Mouse (Mus musculus): Measurements from ENCODE around the gene Gm13420. TPM values are rescaled to one million over a fixed set of nuclear protein-coding genes. Genes with fewer than 3 reads are reported as not detected.
A peak's percentile ranks its signal among the peaks of the same experiment; 100 is the strongest.
"Not testable (repeated sequence)": the region's sequence is repeated elsewhere in the genome, so short reads cannot be mapped to it uniquely, and the experiment has no call there.

The Gm13420 gene
- polyA plus RNA-seq, 1 experiment from 2014 or later, result not detected

DNA sequence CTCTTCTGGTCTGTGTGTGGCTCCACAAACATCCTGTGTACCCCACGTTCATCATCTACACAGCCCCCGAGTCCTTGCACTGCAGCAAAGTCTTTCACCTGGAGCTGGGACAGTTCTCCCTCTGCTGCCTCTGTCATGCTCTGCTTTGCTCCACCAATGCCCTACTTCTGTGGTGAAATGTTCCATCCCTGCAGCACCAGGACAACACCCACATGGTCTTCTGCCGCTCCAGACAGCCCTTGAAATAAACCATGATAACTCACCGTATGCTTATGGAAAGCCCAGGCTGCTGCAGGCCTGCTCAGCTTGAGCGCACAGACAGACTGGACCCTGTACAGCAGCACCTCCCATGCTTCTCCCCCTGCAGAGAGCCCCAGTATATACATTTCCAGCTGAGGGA, 37.4 kb downstream of the Gm13420 start:
- H3K4me3 ChIP-seq (ENCODE audit: low read depth, low read length), result no peak overlapping the region
- H3K27ac ChIP-seq (ENCODE audit: low read depth, low read length), result 0 out of 2 replicates have a peak overlapping the region, but pooled peaks have one; percentile 22
- no peak for ATAC-seq (replicated peaks; ENCODE audit: insufficient number of reproducible peaks, low FRiP score, low TSS enrichment)
- H3K4me2 ChIP-seq, result no peak overlapping the region
- H3K9ac ChIP-seq (ENCODE audit: low read depth, low read length), result no peak overlapping the region
- peaks cover 32% of the 10 kb centered on the region for H3K4me1 ChIP-seq (ENCODE audit: control insufficient read depth, insufficient read depth, low read length)
- no peaks in the 10 kb centered on the region for H3K27me3 ChIP-seq (ENCODE audit: control insufficient read depth, insufficient read depth, low read length)
- 78% methylated on average over 5 of the region's 5 CpGs for WGBS (ENCODE audit: insufficient replicate concordance)
- H3K9me3 ChIP-seq (replicated peaks; ENCODE audit: control insufficient read depth, low read length), result no peaks in the 10 kb centered on the region
- peaks cover 5% of the 10 kb centered on the region; the same call in 1 of the 2 replicates for H3K36me3 ChIP-seq (ENCODE audit: control insufficient read depth, insufficient read depth, low read length)

DNA sequence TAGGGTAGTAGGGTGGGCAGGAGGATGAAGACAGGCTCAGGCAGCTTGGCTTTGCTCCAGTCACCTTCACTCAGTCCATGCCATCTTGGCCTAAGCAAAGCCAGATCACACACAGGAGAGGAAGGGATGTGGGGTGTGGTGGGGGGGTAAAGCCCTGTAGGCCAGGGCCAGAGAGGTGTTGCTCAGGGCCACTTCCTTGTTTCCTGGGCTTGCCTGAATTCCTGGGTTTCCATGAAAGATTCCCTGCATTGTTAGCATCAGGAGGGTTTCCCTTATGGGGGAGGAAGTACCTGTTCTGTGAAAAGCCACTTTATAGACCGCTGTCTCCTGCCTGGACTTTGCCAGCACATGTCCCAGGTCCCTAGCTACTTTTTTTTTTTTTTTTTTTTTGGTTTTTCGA, 38.0 kb downstream of the Gm13420 start:
- Histone ChIP-seq H3K4me1 (ENCODE audit: control insufficient read depth, insufficient read depth, low read length) (peaks cover 32% of the 10 kb centered on the region), H3K4me2 (no peak overlapping the region), H3K9me3 (replicated peaks; ENCODE audit: control insufficient read depth, low read length) (no peaks in the 10 kb centered on the region), H3K4me3 (ENCODE audit: low read depth, low read length) (no peak overlapping the region), H3K36me3 (ENCODE audit: control insufficient read depth, insufficient read depth, low read length) (peaks cover 7% of the 10 kb centered on the region; the same call in 1 of the 2 replicates), H3K27me3 (ENCODE audit: control insufficient read depth, insufficient read depth, low read length) (no peaks in the 10 kb centered on the region), H3K27ac (ENCODE audit: low read depth, low read length) (no peak overlapping the region), H3K9ac (ENCODE audit: low read depth, low read length) (no peak overlapping the region)
- no peak for ATAC-seq (replicated peaks; ENCODE audit: insufficient number of reproducible peaks, low FRiP score, low TSS enrichment)
- WGBS (ENCODE audit: insufficient replicate concordance), result 100% methylated on average over 1 of the region's 2 CpGs

- Histone ChIP-seq H3K4me3 (ENCODE audit: low read depth, low read length) (no peak overlapping the region), H3K4me2 (no peak overlapping the region), H3K36me3 (ENCODE audit: control insufficient read depth, insufficient read depth, low read length) (peaks cover 12% of the 10 kb centered on the region; the same call in 1 of the 2 replicates), H3K27me3 (ENCODE audit: control insufficient read depth, insufficient read depth, low read length) (no peaks in the 10 kb centered on the region), H3K4me1 (ENCODE audit: control insufficient read depth, insufficient read depth, low read length) (peaks cover 25% of the 10 kb centered on the region), H3K27ac (ENCODE audit: low read depth, low read length) (0 out of 2 replicates have a peak overlapping the region, but pooled peaks have one; percentile 3), H3K9me3 (replicated peaks; ENCODE audit: control insufficient read depth, low read length) (no peaks in the 10 kb centered on the region), H3K9ac (ENCODE audit: low read depth, low read length) (no peak overlapping the region)
- 65% methylated on average over 5 of the region's 5 CpGs for WGBS (ENCODE audit: insufficient replicate concordance)
- no peak for ATAC-seq (replicated peaks; ENCODE audit: insufficient number of reproducible peaks, low FRiP score, low TSS enrichment)
Measured at GRCm38 (mm10) chr2:29711877-29712276, 39.6 kb downstream of the Gm13420 start.

- H3K36me3 ChIP-seq (ENCODE audit: control insufficient read depth, insufficient read depth, low read length), result peaks cover 14% of the 10 kb centered on the region; the same call in 1 of the 2 replicates
- H3K4me1 ChIP-seq (ENCODE audit: control insufficient read depth, insufficient read depth, low read length), result peaks cover 20% of the 10 kb centered on the region
- H3K9ac ChIP-seq (ENCODE audit: low read depth, low read length), result no peak overlapping the region
- no peak for ATAC-seq (replicated peaks; ENCODE audit: insufficient number of reproducible peaks, low FRiP score, low TSS enrichment)
- H3K4me2 ChIP-seq, result no peak overlapping the region
- H3K4me3 ChIP-seq (ENCODE audit: low read depth, low read length), result no peak overlapping the region
- 45% methylated on average over 3 of the region's 3 CpGs for whole genome bisulfite sequencing (ENCODE audit: insufficient replicate concordance)
- H3K27ac ChIP-seq (ENCODE audit: low read depth, low read length), result no peak overlapping the region
- H3K27me3 ChIP-seq (ENCODE audit: control insufficient read depth, insufficient read depth, low read length), result no peaks in the 10 kb centered on the region
- H3K9me3 ChIP-seq (replicated peaks; ENCODE audit: control insufficient read depth, low read length), result no peaks in the 10 kb centered on the region
Measured at GRCm38 (mm10) chr2:29711038-29711437, 40.4 kb downstream of the Gm13420 start.

DNA sequence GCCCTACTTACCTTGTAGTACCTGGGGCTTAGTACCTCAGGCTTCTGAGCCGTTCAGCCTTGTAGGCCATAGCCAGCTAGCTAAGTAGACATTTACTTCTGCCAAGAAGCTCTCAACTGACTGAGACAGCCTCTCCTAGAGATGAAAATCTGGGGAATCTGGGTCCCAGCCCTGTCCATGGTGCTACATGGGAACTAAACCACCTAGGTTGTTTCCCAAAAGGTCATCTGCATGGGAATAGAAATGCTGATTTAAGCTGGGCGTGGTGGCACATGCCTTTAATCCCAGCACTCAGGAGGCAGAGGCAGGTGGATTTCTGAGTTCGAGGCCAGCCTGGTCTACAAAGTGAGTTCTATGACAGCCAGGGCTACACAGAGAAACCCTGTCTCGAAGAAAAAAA, 43.3 kb downstream of the Gm13420 start:
- not testable (repeated sequence) for H3K9me3 ChIP-seq (replicated peaks; ENCODE audit: control insufficient read depth, low read length); H3K4me2 ChIP-seq
- WGBS (ENCODE audit: insufficient replicate concordance), result 91% methylated on average over 4 of the region's 4 CpGs

DNA sequence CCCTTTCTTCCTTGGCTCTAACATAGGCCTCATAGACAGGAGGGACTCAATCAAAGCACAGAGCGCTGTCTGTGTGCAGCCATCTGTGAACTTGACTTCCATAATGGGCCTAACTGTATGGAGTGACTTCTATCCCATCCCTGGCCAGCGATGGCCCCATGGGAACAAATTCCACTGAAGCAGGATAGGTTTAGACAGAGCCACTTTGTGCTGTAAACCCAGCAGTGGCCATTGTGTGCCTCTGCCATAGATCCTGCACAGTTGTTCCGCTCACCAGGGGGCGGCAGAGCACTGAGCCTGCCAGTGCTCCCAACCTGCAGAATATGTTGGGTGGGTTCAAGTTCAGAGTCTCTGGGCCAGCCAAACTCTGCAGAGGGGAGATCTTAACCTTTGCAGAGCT, 43.8 kb downstream of the Gm13420 start:
- no peak overlapping the region for H3K27ac ChIP-seq (ENCODE audit: low read depth, low read length)
- no peak overlapping the region for H3K4me3 ChIP-seq (ENCODE audit: low read depth, low read length)
- H3K9me3 ChIP-seq (replicated peaks; ENCODE audit: control insufficient read depth, low read length), result no peaks in the 10 kb centered on the region
- H3K4me1 ChIP-seq (ENCODE audit: control insufficient read depth, insufficient read depth, low read length), result no peaks in the 10 kb centered on the region
- 86% methylated on average over 4 of the region's 4 CpGs for WGBS (ENCODE audit: insufficient replicate concordance)
- H3K27me3 ChIP-seq (ENCODE audit: control insufficient read depth, insufficient read depth, low read length), result no peaks in the 10 kb centered on the region
- no peak for ATAC-seq (replicated peaks; ENCODE audit: insufficient number of reproducible peaks, low FRiP score, low TSS enrichment)
- H3K36me3 ChIP-seq (ENCODE audit: control insufficient read depth, insufficient read depth, low read length), result peaks cover 27% of the 10 kb centered on the region
- no peak overlapping the region for H3K9ac ChIP-seq (ENCODE audit: low read depth, low read length)
- no peak overlapping the region for H3K4me2 ChIP-seq

More for the DNA sequence above, 43.3 kb downstream of the Gm13420 start:
- not testable (repeated sequence) for H3K27ac ChIP-seq (ENCODE audit: low read depth, low read length); H3K4me3 ChIP-seq (ENCODE audit: low read depth, low read length); H3K27me3 ChIP-seq (ENCODE audit: control insufficient read depth, insufficient read depth, low read length); ATAC-seq (replicated peaks; ENCODE audit: insufficient number of reproducible peaks, low FRiP score, low TSS enrichment); H3K4me1 ChIP-seq (ENCODE audit: control insufficient read depth, insufficient read depth, low read length); H3K9ac ChIP-seq (ENCODE audit: low read depth, low read length)
- H3K36me3 ChIP-seq (ENCODE audit: control insufficient read depth, insufficient read depth, low read length), result peaks cover 25% of the 10 kb centered on the region

GRCm38 (mm10) chr2:29706726-29707620, 44.5 kb downstream of the Gm13420 start:
- no peak overlapping the region for H3K4me2 ChIP-seq
- H3K9ac ChIP-seq (ENCODE audit: low read depth, low read length), result no peak overlapping the region
- peaks cover 33% of the 10 kb centered on the region for H3K36me3 ChIP-seq (ENCODE audit: control insufficient read depth, insufficient read depth, low read length)
- H3K27me3 ChIP-seq (ENCODE audit: control insufficient read depth, insufficient read depth, low read length), result no peaks in the 10 kb centered on the region
- no peak overlapping the region for H3K27ac ChIP-seq (ENCODE audit: low read depth, low read length)
- 92% methylated on average over 18 of the region's 18 CpGs for WGBS (ENCODE audit: insufficient replicate concordance)
- no peak overlapping the region for H3K4me3 ChIP-seq (ENCODE audit: low read depth, low read length)
- no peak for ATAC-seq (replicated peaks; ENCODE audit: insufficient number of reproducible peaks, low FRiP score, low TSS enrichment)
- H3K4me1 ChIP-seq (ENCODE audit: control insufficient read depth, insufficient read depth, low read length), result no peaks in the 10 kb centered on the region
- H3K9me3 ChIP-seq (replicated peaks; ENCODE audit: control insufficient read depth, low read length), result no peaks in the 10 kb centered on the region

GRCm38 (mm10) chr2:29705493-29705892, 46.0 kb downstream of the Gm13420 start:
- Histone ChIP-seq H3K36me3 (ENCODE audit: control insufficient read depth, insufficient read depth, low read length) (peaks cover 39% of the 10 kb centered on the region), H3K4me3 (ENCODE audit: low read depth, low read length) (no peak overlapping the region), H3K27me3 (ENCODE audit: control insufficient read depth, insufficient read depth, low read length) (no peaks in the 10 kb centered on the region), H3K9me3 (replicated peaks; ENCODE audit: control insufficient read depth, low read length) (no peaks in the 10 kb centered on the region), H3K9ac (ENCODE audit: low read depth, low read length) (no peak overlapping the region), H3K4me1 (ENCODE audit: control insufficient read depth, insufficient read depth, low read length) (no peaks in the 10 kb centered on the region), H3K4me2 (no peak overlapping the region), H3K27ac (ENCODE audit: low read depth, low read length) (no peak overlapping the region)
- WGBS (ENCODE audit: insufficient replicate concordance), result 72% methylated on average over 3 of the region's 3 CpGs
- no peak for ATAC-seq (replicated peaks; ENCODE audit: insufficient number of reproducible peaks, low FRiP score, low TSS enrichment)
